Mouse (Mus musculus): Measurements from ENCODE around the gene Cd33. TPM values are rescaled to one million over a fixed set of nuclear protein-coding genes. Genes with fewer than 3 reads are reported as not detected.
A peak's percentile ranks its signal among the peaks of the same experiment; 100 is the strongest.

The Cd33 gene
- polyA plus RNA-seq, 1 experiment from 2014 or later, result 3.0 TPM

DNA sequence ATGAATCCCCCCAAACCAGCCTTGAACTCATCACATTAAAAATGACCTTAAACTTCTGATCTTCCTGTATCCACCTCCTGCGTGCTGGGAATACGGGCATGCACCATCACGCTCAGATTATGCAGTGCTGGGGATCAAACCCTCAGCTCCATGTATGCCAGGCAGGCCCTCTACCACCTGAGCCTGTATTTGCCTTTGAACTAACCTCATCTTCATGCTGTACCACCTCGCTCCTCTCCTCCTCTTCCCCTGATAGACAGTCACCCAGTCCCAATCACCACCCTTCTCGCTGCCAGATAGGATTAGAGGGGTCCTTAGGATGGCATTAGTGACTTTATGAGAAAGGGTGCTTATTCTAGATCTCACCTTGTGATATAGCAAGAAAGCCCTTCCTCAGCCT is 29.2 kb downstream of the Cd33 start:
- no peak overlapping the region for H3K4me2 ChIP-seq
- H3K4me3 ChIP-seq (replicated peaks), result no peak overlapping the region
- no peaks in the 10 kb centered on the region for H3K4me1 ChIP-seq (replicated peaks)
- 51% methylated on average over 5 of the region's 5 CpGs for WGBS (ENCODE audit: insufficient replicate concordance)
- H3K9ac ChIP-seq, result no peak overlapping the region
- H3K27ac ChIP-seq (replicated peaks), result no peak overlapping the region
- no peaks in the 10 kb centered on the region for H3K27me3 ChIP-seq
- H3K36me3 ChIP-seq (replicated peaks), result no peaks in the 10 kb centered on the region
- no peak for ATAC-seq (ENCODE audit: insufficient read depth)
- no peaks in the 10 kb centered on the region for H3K9me3 ChIP-seq (replicated peaks)

DNA sequence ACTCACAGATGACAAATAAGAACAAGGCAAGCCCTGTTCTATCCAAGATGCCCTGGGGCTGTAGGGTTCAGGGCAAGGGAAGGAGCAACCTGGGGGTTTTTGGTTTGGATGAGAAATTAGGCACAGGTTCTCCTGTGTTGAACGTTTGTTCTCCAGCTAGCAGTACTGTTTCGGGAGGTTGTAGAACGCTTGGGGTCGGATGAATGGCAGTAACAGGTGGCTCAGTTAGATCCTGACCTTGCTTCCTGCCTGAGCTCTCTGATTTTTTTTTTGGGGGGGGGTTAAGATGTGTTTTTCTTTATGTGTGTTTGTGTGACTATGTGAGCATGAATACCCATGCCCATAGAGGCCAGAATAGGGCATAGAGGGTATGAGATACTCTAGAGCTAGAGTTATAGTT is 31.7 kb downstream of the Cd33 start:
- Histone ChIP-seq H3K4me1 (replicated peaks) (no peaks in the 10 kb centered on the region), H3K27me3 (no peaks in the 10 kb centered on the region)
- 63% methylated on average over 4 of the region's 4 CpGs for WGBS (ENCODE audit: insufficient replicate concordance)

DNA sequence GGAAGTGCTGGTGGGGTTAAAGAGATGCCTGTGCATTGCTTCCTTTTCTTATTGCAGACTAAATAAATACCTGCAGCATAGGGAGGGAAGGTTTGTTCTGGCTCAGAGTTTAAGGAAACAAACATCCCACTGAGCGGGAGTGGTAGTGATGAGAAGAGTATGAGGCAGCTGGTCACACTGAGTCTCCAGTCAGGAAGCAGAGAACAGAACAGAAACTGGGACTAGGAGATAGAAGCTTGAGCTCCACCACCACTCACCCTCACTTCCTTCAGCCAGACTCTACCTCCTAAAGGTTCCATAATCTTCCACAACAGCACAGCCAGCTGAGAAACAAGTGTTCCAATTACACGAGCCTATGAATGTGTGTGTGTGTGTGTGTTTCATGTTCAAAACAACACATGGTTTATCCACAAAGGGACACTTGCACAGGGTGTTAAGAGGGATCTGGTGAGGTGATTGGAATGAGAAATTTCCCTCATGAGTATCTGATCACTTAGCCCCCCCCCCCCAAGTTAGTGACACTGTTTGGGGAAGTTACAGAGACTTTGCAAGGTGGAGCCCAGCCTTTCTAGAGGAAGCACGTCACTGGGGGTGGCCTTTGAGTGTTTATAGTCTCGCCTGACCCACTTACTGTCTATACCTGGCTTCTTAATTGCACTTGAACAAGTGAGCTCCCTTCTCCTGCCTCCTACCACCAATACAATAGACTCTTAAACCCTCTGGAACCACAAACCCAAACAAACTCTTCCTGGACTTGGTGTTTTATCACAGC is 32.3 kb downstream of the Cd33 start:
- H3K27me3 ChIP-seq, result no peaks in the 10 kb centered on the region
- H3K4me3 ChIP-seq (replicated peaks), result no peak overlapping the region
- H3K4me1 ChIP-seq (replicated peaks), result no peaks in the 10 kb centered on the region
- 21% methylated on average over 4 of the region's 4 CpGs for WGBS (ENCODE audit: insufficient replicate concordance)
- H3K27ac ChIP-seq (replicated peaks), result no peak overlapping the region
- no peaks in the 10 kb centered on the region for H3K36me3 ChIP-seq (replicated peaks)
- no peak overlapping the region for H3K4me2 ChIP-seq
- ATAC-seq (ENCODE audit: insufficient read depth), result no peak
- H3K9ac ChIP-seq, result no peak overlapping the region
- no peaks in the 10 kb centered on the region for H3K9me3 ChIP-seq (replicated peaks)

More for the DNA sequence above, 31.7 kb downstream of the Cd33 start:
- Histone ChIP-seq H3K9ac (no peak overlapping the region), H3K4me3 (replicated peaks) (no peak overlapping the region), H3K4me2 (no peak overlapping the region), H3K36me3 (replicated peaks) (no peaks in the 10 kb centered on the region), H3K9me3 (replicated peaks) (no peaks in the 10 kb centered on the region), H3K27ac (replicated peaks) (no peak overlapping the region)
- no peak for ATAC-seq (ENCODE audit: insufficient read depth)

DNA sequence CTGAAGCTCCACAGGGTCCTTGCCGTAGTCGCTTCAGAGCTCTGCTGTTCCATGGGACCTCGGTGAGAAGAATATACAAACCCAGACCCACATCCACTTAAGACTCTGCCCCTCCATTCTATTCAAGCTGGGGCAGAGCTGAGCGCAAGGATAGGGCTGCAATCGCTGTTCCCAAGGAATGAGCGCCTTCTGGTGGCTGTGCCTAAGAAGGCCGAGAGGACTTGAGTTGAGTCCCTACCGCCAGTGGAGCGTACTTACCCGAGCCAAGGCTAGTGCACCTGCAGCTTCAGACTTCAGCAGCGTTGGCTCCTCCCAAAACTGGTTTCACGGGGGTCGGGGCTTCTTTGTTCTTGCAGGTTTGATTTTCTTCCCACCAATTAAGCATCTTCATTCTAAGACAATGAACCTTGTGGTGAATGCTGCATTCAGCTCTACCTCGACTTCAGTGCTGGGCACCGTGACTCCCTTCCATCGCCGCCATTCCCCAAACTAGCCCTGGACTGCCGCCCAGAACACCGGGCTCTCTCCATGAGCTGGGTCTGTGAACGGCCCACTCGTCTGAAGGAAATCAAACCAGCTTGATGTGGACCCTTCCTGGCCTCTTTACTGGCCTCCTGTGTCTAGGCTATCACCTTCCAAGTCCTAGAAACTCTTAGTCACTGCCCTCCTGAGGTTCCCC is 48.7 kb downstream of the Cd33 start:
- Histone ChIP-seq H3K27ac (replicated peaks) (no peak overlapping the region), H3K4me1 (replicated peaks) (no peaks in the 10 kb centered on the region), H3K27me3 (peaks cover 20% of the 10 kb centered on the region), H3K9ac (no peak overlapping the region), H3K36me3 (replicated peaks) (no peaks in the 10 kb centered on the region), H3K4me2 (no peak overlapping the region), H3K9me3 (replicated peaks) (no peaks in the 10 kb centered on the region), H3K4me3 (replicated peaks) (no peak overlapping the region)
- no peak for ATAC-seq (ENCODE audit: insufficient read depth)
- 15% methylated on average over 21 of the region's 21 CpGs for WGBS (ENCODE audit: insufficient replicate concordance)

DNA sequence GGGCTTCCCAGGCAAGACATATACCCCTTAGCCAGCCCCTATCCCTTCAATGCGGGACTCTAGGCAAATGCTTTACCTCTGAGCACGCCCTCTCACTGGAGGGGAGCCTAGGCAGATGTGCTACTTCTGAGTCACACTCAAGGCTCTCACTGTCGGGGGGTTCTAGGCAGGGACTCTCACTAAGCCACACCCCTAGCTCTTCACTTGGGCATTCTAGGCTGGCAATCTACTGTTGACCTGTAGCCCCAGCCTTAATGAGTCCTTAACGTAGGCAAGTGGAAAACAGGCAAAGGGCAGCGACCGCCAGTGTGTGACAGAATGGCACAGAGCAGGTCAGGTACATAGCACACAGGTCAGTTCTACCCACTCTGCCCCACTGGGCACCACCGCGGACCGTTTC is 53.4 kb downstream of the Cd33 start:
- H3K4me2 ChIP-seq, result no peak overlapping the region
- no peak overlapping the region for H3K27ac ChIP-seq (replicated peaks)
- H3K9ac ChIP-seq, result no peak overlapping the region
- no peak for ATAC-seq (ENCODE audit: insufficient read depth)
- H3K4me3 ChIP-seq (replicated peaks), result no peak overlapping the region
- no peaks in the 10 kb centered on the region for H3K4me1 ChIP-seq (replicated peaks)
- WGBS (ENCODE audit: insufficient replicate concordance), result 51% methylated on average over 9 of the region's 9 CpGs
- H3K36me3 ChIP-seq (replicated peaks), result no peaks in the 10 kb centered on the region
- H3K27me3 ChIP-seq, result peaks cover 47% of the 10 kb centered on the region
- H3K9me3 ChIP-seq (replicated peaks), result no peaks in the 10 kb centered on the region

DNA sequence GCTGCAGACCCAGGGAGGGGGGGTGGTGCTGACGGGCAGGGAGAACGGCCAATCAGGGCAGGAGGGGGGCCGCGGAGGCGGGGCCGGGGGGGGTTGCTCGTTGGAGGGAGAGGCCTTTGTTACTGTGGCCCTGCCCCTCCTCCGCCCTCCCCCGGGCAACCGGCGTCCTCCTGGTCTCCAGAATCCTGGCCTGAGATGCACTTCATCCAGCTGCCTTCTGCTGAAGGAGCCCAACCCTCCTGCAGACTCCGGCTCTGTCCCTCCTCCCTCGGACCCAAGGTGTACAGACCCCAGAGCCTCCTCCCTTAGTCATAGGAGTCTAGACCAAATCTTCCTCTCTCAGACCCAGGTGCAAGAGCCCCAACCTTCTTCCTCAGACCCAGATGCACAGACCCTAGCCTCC is 54.0 kb downstream of the Cd33 start:
- H3K27me3 ChIP-seq, result peaks cover 42% of the 10 kb centered on the region
- no peaks in the 10 kb centered on the region for H3K36me3 ChIP-seq (replicated peaks)
- H3K9me3 ChIP-seq (replicated peaks), result no peaks in the 10 kb centered on the region
- no peak overlapping the region for H3K4me3 ChIP-seq (replicated peaks)
- no peak overlapping the region for H3K27ac ChIP-seq (replicated peaks)
- no peak overlapping the region for H3K9ac ChIP-seq
- no peak for ATAC-seq (ENCODE audit: insufficient read depth)
- no peaks in the 10 kb centered on the region for H3K4me1 ChIP-seq (replicated peaks)
- peak overlapping the region; percentile 27; the same call in 1 of the 2 replicates for H3K4me2 ChIP-seq
- 2% methylated on average over 13 of the region's 13 CpGs for WGBS (ENCODE audit: insufficient replicate concordance)

DNA sequence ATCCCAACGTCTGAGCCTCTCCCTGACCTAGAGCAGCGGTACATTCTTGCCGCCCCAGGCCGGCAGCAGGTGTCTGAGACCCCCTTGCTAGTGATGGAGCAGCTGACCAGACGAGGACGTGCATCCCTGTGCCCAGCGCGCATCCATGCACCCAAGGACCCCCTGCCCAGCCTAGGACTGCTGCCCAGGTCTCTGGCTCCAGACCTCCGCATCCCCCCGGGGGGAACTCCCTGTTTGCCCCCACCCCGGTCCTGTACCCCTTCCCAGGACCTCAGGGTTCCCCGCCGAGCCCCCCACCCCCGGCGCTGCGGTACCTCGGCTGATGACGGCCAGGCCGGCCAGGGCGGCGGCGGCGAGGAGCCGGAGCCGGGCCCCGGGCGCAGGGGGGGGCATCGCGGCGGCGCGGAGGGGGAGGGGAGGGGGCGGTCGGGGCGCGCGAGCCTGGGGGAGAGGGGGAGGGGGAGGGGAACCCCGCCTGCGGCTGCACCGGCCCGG is 54.5 kb downstream of the Cd33 start, which contains the start of gene Iglon5:
Gene Iglon5, minus strand, starts transcription at position 445 of the 495 bp plus-strand sequence.
- no peaks in the 10 kb centered on the region for H3K4me1 ChIP-seq (replicated peaks)
- no peak within 1 kb of the TSS for H3K27ac ChIP-seq (replicated peaks)
- peak within 1 kb of the TSS; percentile 27; the same call in 1 of the 2 replicates for H3K4me2 ChIP-seq
- 3% methylated on average over 20 of the region's 41 CpGs for WGBS (ENCODE audit: insufficient replicate concordance)
- ATAC-seq (ENCODE audit: insufficient read depth), result no peak
- H3K9me3 ChIP-seq (replicated peaks), result no peaks in the 10 kb centered on the region
- no peak within 1 kb of the TSS for H3K4me3 ChIP-seq (replicated peaks)
- H3K9ac ChIP-seq, result no peak within 1 kb of the TSS
- H3K36me3 ChIP-seq (replicated peaks), result no peaks in the 10 kb centered on the region
- peaks cover 37% of the 10 kb centered on the region for H3K27me3 ChIP-seq

DNA sequence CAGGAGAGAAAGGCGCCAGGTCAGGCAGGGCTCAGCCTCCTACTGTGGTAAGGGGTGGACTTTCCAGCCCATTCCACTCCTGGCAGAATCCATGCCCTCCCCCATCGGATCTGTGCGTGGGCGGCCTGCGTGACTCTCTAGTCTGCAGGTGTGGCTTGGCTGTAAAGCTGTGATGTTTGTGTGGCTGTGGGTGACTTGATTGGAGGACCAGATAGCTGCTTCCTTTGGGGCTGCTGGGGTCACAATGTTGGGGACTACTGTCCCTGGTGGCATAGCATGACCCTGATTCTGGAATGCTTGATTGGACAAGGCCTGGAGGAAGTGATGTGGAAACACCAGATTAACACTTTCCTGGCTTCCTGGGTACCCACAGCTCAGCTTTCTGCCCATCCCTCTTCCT is 55.6 kb downstream of the Cd33 start:
- no peak overlapping the region for H3K27ac ChIP-seq (replicated peaks)
- no peak for ATAC-seq (ENCODE audit: insufficient read depth)
- WGBS (ENCODE audit: insufficient replicate concordance), result 29% methylated on average over 5 of the region's 5 CpGs
- H3K4me2 ChIP-seq, result no peak overlapping the region
- no peak overlapping the region for H3K9ac ChIP-seq
- no peak overlapping the region for H3K4me3 ChIP-seq (replicated peaks)
- no peaks in the 10 kb centered on the region for H3K9me3 ChIP-seq (replicated peaks)
- H3K36me3 ChIP-seq (replicated peaks), result no peaks in the 10 kb centered on the region
- no peaks in the 10 kb centered on the region for H3K4me1 ChIP-seq (replicated peaks)
- peaks cover 35% of the 10 kb centered on the region for H3K27me3 ChIP-seq

DNA sequence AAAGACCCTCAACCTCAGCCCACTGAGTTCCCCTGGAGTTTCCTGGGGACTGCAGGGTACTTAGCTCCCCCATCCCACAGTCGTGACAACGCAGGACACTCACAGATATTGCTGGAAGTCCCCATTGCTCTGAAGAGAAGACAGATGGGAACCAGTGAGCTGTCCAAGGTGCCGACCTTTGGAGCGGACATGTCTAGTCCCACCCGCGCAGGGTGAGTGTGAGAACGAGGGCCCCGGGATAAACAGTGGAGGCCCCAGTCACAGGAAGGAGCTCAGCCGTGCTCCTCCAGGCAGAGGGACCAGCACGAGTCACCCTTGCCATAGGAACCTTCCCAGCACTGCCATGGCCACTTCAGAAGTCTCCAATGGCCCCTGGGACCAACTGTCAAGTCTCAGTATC is 61.0 kb downstream of the Cd33 start:
- H3K36me3 ChIP-seq (replicated peaks), result no peaks in the 10 kb centered on the region
- H3K27ac ChIP-seq (replicated peaks), result no peak overlapping the region
- no peaks in the 10 kb centered on the region for H3K4me1 ChIP-seq (replicated peaks)
- no peak overlapping the region for H3K4me3 ChIP-seq (replicated peaks)
- 8% methylated on average over 10 of the region's 10 CpGs for WGBS (ENCODE audit: insufficient replicate concordance)
- peaks cover 10% of the 10 kb centered on the region; the same call in 1 of the 2 replicates for H3K27me3 ChIP-seq
- H3K9me3 ChIP-seq (replicated peaks), result no peaks in the 10 kb centered on the region
- H3K9ac ChIP-seq, result no peak overlapping the region
- no peak overlapping the region for H3K4me2 ChIP-seq
- no peak for ATAC-seq (ENCODE audit: insufficient read depth)

DNA sequence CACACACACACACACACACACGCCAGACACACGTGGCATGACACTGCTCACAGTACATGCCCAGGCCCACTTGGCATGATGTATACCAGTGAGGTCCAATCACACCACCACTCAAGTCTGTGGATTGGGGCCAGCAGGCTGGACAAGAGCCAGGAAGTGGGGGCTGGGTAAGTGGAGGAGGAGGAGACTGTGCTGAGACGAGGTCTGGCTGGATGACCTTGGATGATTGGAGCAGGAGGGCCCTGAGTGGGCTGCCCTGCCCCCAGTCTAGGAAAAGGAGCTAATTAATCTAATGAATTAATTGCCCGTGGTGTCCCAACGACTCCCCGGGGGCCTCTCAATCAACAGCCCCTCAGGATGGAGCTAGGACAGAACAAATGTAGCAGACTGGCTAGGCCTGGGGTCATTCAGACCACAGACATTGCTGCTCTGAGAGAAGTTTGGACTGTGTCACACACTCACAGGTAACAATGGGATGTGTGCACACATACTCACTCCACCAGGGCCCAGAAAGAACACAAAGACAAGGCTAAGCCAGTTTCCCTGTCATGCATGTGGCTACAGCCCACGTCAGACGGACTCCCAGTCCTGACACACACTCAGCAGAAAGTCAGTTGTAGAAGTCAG is 62.0 kb downstream of the Cd33 start:
- Histone ChIP-seq H3K9me3 (replicated peaks) (no peaks in the 10 kb centered on the region), H3K4me1 (replicated peaks) (no peaks in the 10 kb centered on the region), H3K27me3 (peaks cover 15% of the 10 kb centered on the region), H3K36me3 (replicated peaks) (no peaks in the 10 kb centered on the region), H3K9ac (no peak overlapping the region), H3K4me2 (no peak overlapping the region), H3K27ac (replicated peaks) (no peak overlapping the region), H3K4me3 (replicated peaks) (no peak overlapping the region)
- no peak for ATAC-seq (ENCODE audit: insufficient read depth)
- WGBS (ENCODE audit: insufficient replicate concordance), result 55% methylated on average over 8 of the region's 8 CpGs

DNA sequence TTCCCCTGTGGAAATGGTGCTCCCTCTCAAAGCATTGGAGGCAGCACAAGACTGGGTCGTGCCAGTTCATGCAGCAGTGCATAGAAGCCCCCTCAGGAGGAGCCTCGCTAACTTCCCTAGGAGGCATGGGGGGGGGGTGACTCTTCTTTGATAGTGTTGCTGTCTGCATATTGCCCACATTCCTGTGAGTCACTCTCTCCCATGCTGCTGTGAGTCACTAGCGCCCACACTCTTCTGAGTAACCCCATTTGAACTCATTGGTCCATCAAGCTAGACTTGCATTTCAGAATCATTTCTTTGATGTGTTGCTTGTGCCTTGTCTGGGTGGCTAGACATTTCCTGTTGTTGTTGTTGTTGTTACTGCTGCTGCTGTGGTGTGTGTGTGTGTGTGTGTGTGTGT is 63.0 kb downstream of the Cd33 start:
- Histone ChIP-seq H3K9ac (no peak overlapping the region), H3K9me3 (replicated peaks) (no peaks in the 10 kb centered on the region), H3K4me2 (no peak overlapping the region), H3K4me1 (replicated peaks) (no peaks in the 10 kb centered on the region), H3K27me3 (peaks cover 26% of the 10 kb centered on the region), H3K4me3 (replicated peaks) (no peak overlapping the region), H3K36me3 (replicated peaks) (no peaks in the 10 kb centered on the region), H3K27ac (replicated peaks) (no peak overlapping the region)
- ATAC-seq (ENCODE audit: insufficient read depth), result no peak
- WGBS (ENCODE audit: insufficient replicate concordance), result 39% methylated on average over 3 of the region's 3 CpGs
